Mouse (Mus musculus): ENCODE measurements around the gene Dusp8.

DNA sequence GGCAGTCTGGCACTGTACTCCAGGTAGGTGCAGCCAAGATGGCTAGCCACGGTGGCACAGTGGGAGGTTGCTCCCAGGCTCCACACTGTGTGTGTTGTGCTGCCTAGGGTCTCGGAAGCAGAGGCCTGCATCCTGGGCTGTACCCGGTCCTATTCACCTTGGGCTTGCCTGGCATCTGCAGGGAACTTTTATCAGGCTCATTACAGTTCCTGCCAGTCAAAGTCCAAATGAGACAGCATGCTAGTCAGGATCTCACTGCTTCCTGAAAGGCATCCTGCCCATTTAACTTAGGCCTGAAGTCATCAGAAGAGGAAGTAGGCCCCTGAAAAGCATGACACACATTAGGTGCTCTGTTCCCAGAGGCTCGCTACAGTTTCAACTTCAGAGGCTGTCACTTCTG lies 27.2 kb downstream of the Dusp8 start:
- TF ChIP-seq EP300 (IDR thresholded peaks at IDR 0.05; ENCODE audit: low read depth) (no peak), CTCF (IDR thresholded peaks at IDR 0.05; ENCODE audit: low read depth) (no peak)
